Mouse (Mus musculus) gastrocnemius, postnatal 36 days (tissue): ENCODE results near the gene Insl5. TPM values are rescaled to one million over a fixed set of nuclear protein-coding genes. Genes with fewer than 3 reads are reported as not detected.

ENCODE experiments used
- DNase-seq, 2 experiments: peaks; one replicate each; pipeline ENCODE4 v3.0.0; 2022
- intact Hi-C: fragments of 180-260 bp; cut with DNase I; formaldehyde crosslinking; loops from one replicate; pipeline ENCODE4 v1.15.1; 2025
- total RNA-seq, 2 experiments: library from RNA; stranded (reverse); gene quantifications; 2 replicates each; pipeline ENCODE4 v1.2.3; 2021

Gene Insl5
- total RNA-seq, 2 experiments from 2014 or later = not detected

DNA sequence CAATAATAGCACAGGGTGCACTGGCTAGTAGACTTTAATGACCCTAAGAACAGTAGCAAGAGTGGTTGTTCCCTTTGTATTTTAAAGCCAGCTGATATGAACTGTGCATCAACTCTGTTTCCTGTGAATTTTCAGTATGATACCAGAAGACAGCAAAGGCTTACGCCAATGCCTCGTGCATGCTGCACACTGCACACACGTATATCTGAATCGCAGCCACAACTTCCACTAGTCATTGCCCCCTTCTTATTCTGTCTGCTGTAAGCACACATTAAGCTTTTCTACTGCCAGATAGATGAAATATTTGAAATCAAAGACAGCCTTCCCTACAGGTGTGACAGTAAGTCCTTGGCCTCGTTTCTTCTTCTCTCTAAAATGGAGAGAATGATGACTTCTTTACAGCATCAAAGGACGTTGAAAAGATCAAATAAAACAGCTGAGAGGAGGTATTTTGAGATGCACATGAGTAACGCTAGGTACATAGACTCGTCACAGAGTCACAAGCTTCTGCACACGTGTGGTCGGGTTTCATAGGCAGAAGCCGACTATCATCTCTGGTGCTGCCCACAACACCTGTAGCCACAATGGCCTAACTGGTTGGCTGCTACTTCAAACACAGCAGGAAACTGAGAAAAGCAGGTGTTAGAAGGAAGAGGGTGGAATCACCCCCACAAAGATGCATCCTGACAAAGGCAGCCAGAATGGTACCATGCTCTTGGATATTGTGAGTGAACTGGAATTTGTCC, 35.9 kb downstream of the Insl5 start:
- no peak for DNase-seq
- intact Hi-C loops = no loop called here

DNA sequence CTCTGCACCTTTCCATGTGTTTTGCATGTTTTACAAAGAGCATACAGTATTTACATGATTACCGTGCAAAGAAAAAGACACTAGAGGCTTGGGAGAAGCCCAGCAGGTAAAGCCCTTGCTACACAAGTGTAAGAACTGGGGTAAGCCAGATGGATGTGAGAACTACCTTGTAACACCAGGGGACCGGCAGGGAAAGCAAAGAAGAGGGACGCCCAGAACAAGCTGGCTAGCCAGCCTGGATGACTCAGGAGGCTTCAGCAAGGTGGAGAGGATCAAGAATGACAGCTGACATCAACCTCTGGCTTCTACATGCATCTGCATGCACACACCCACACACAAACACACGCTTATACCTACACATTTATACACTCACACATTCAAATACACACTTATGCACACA, 36.6 kb downstream of the Insl5 start:
- intact Hi-C loops = no loop called here

DNA sequence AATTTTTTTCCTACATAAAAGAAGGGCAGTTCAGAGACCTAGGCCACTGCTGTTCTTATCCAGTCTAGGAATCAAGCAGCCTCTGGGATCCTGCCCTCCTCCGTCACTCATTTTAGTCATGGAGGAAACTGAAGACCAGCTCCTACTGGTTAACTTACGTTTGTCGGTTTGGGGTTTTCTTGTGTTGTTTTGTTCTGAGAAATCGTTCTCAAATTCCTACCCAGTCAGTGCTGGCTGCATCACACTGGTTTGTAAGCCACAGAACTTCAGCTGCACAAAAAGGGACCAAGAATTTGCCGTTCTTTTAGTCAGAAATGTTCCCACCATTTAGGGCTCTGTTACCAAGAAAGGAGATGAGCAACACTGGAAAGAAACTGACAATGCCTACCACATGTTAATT, 37.3 kb downstream of the Insl5 start:
- intact Hi-C loops = loop anchor here (10.0 kb wide), 1 partner anchor 355 kb away; no protein-coding TSS in a partner anchor

More for the DNA sequence above, 36.6 kb downstream of the Insl5 start:
- DNase-seq = no peak

DNA sequence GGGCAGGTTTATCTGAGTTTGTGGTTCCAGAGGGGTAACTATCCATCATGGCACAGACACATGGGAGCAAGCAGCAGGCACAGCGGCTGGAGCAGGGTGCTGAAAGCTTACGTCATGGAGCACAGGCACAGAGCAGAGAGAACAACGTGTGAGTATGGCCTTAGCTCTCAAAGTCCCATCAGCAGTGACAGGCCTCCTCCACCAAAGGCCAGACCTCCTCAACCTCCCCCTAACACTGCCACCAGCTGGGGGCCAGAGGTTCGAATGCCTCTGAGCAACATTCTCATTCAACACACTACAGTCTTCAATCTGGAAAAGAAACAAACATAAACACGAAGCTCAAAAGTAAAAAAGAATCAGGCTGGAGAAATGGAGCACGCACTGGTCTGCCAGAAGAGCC, 38.1 kb downstream of the Insl5 start:
- DNase-seq = no peak
- intact Hi-C loops = loop anchor here (10.0 kb wide), 1 partner anchor 356 kb away; no protein-coding TSS in a partner anchor

More for the DNA sequence above, 37.3 kb downstream of the Insl5 start:
- DNase-seq = no peak

DNA sequence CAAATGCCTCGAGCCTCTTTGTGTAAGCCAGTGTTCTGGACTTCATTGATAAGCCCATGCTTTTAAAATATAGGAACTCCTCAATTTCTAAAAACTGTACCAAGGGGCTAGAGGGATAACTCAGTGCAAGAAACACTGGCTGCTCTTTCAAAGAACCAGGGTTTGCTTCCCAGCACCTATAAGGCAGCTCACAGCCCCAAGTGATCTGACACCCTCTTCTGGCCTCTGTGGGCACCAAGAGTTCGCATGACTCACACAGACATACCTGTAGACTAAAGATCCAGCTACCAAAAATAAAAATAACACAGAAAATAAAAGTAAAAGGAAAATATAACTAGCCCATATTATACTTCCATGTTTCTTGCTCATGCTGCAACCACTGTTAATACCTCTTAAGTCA, 38.9 kb downstream of the Insl5 start:
- intact Hi-C loops = loop anchor here (2.0 to 10.0 kb wide), 2 partner anchors 157 to 357 kb away; no protein-coding TSS in a partner anchor
- DNase-seq = no peak

DNA sequence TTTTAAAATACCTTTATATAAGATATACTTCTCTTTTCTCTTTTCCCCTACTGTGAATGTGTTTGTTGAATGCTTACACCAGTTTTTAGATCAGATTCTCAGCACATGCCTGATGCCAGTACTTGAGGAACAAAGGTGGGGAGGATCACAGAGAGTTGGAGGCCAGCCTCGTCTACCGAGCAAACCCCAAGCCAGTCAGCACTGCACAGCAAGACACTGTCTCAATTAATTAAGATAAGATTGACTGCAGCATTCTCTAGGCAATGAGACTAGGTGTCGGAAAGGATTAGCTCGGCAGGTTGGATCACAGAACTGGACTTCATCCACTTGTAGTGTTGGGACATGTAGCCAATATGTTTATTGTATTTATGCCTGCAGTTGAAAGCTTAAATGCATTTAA, 39.3 kb downstream of the Insl5 start:
- intact Hi-C loops = loop anchor here (2.0 to 10.0 kb wide), 2 partner anchors 157 to 357 kb away; no protein-coding TSS in a partner anchor
- DNase-seq = no peak

DNA sequence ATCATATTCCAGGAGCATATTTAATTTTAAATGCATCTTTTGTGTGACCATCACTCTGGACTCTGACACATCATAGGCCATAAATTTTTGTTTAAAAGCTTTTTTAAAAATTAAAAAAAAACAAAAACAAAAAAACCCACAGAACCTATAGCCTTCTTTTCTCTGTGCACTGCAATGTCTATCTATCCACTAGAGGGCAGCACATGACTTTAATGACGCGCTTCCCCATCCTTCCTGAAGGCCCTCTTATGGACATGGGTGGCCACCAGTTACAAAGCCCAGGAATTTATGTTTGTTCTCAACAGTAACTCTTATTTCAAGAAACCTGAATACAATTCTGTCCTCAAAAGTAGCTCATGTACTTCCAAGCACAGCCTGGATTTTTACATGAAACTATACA, 39.7 kb downstream of the Insl5 start:
- DNase-seq = no peak
- intact Hi-C loops = loop anchor here (2.0 to 10.0 kb wide), 2 partner anchors 158 to 358 kb away; no protein-coding TSS in a partner anchor

DNA sequence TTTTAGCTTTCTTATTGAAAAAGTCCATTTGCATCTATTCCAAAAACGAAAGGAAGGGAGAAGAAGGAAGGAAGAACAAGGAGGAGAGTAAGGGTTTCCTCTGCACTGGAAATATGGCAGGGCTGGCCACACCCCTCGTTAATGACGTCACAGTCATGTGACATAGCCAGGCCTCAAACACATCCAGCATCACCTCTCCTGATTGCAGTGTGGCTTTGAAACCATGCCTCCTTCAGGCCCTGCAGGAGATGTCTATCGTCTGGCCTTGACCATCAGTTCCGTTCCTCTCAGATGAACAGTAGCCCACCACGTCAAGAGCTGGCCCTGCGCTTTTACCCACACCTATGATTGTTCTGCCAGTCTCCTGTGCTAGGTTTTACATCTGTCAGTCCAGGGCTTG, 40.5 kb downstream of the Insl5 start:
- intact Hi-C loops = loop anchor here (2.0 to 10.0 kb wide), 2 partner anchors 159 to 359 kb away; no protein-coding TSS in a partner anchor

DNA sequence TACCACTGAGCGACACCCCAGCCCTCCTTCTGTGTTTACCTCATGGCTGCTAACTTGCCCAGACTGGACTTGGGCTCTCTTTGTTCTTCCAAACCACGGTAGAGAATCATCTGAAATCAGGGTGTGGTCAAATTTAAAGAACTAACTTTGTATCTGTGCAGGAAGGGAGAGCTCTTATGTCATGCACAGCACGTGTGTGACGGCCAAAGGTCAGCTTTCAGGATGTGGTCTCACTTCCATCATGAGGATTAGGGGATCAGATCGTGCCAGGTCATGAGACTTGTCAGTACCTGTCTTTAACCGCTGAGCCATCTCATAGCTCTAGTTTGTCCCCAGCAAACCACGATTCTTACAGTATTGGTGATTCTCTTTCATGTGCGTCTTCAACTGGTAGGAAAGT, 44.9 kb downstream of the Insl5 start:
- DNase-seq = no peak
- intact Hi-C loops = loop anchor here (10.0 kb wide), 1 partner anchor 363 kb away; no protein-coding TSS in a partner anchor

More for the DNA sequence above, 40.5 kb downstream of the Insl5 start:
- no peak for DNase-seq

DNA sequence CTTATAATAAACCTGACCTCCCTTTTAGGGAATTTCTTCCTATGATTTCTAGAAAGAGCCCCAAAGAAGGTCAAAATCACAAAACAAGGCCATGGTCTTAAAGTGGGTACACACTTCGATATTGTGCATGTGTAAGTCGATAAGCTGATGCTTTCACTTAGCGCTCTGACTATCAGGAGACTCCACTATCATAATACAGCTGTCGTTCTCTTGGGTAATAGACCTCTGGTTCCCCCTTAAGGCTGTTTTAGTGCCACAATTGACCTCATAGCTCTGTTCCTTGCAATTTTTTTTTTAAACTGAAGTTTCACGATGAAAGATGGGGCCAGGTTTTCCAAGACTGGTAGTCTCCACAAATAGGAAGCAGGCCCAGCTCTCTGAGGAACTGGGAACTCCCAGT, 47.3 kb downstream of the Insl5 start:
- intact Hi-C loops = loop anchor here (10.0 kb wide), 1 partner anchor 495 kb away; no protein-coding TSS in a partner anchor
- DNase-seq = no peak

DNA sequence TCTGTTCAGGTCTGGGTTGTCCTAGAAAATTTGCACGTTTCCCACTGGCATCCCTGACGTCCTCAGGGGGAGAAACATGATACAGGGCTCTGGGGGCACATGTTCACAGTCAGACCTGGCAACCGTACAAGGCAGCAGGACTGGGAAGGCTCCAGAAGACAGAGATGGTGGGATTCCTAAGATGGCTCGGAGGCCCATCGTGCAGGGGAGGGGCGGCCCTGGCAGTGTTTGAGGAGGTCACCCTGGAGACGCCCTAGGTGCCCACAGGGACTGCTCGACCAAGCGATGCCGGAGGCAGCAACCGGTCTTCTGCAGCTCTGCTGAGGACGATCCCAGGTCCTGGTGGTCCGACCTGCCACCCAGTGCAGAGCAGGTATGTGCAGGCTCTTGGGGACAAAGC, 48.2 kb downstream of the Insl5 start, which contains the start of gene Tctex1d1:
Gene Tctex1d1, plus strand, starts transcription at position 167 of the 400 bp plus-strand sequence.
- DNase-seq = no peak
- intact Hi-C loops = loop anchor here (10.0 kb wide), 1 partner anchor 494 kb away; no protein-coding TSS in a partner anchor

DNA sequence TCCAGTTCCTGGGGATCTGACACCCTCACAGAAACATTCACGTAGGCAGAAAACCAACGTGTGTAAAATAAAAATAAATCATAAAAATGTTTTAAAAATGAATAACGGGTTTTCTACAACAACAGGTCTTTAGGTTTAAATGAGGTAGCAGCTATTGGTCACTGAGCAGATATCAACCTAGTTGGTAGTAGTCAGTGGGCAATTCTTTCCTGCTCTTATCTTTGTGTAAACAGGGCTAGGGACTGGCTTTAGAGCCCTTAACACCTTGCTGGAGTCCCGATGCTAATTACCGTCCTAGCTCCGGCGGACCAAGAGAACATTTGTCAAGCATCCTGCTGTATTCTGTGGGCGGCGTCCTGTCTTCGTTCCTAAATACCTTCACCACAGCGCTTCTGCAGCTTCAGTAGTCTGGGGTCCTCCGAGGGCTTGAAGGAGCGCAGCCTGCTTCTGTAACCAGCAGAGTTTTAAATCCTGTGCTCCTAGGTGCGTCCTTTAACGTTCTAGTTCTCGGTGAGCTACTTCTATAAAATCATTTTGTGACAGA, 48.8 kb downstream of the Insl5 start:
- no peak for DNase-seq
- intact Hi-C loops = loop anchor here (10.0 kb wide), 1 partner anchor 493 kb away; no protein-coding TSS in a partner anchor

DNA sequence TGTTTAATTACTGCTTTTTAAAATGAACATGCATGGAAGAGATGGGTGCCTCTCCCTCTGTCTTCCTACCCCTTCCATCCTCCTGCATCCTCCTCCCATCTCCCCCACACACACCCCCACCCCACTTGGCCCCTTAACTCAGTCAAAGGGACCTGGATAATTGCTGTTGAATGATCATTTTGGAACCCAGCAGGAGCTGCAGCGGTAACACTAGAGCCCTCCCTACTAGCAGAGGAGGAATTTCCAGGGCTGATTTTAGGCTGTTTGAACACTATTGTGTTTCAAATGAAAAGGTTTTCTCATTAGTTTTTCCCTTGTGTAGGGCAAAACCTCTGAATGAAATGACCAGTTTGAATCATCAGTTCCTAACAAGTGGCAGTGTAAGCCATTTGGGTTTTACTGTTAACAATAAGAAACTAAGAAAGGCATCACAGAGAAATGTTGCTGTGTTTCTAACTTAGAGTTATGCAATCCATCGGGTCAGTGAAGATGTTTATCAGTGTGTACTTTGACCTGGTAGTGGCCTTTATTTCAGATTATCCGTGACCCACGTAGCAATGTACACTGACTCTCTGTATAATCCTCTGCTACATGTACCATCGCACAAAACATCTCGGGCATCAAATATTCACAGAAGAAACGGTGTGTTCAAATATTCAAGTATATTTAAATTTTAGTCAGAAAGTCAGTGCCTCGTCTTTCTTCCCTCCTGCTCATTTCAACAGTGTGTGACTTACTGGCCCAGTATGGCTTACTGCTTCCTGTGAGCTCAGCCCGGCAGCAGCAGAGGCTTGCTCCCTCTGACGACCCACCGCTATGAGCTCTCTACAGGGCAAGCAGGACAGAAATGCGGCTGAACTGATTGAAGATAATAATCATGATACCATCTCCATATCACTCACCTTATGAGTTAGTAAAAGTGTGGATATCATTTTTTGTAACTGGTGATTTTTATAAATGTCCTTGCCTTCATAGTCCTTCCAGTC, 50.1 kb downstream of the Insl5 start:
- no peak for DNase-seq
- intact Hi-C loops = loop anchor here (10.0 kb wide), 1 partner anchor 492 kb away; no protein-coding TSS in a partner anchor

DNA sequence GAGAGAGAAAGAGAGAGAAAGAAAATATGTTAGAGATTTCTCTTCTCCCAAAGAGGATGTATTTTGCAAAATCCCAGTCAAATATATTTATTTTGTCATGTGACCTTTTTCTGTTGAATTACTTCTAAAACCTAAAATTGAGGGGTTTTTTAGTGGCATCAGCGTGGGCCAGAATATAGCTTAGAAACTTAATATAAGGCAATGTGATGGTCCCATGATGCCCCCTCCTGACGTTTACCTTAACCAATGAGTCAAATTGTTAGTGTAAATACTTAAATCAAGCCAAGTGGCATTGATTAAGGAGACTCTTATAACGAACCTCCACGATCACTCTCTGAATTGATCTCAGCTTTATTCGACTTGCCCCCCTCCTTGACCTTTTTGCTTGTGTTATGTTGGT, 52.5 kb downstream of the Insl5 start:
- intact Hi-C loops = loop anchor here (10.0 kb wide), 1 partner anchor 489 kb away; no protein-coding TSS in a partner anchor
- no peak for DNase-seq

DNA sequence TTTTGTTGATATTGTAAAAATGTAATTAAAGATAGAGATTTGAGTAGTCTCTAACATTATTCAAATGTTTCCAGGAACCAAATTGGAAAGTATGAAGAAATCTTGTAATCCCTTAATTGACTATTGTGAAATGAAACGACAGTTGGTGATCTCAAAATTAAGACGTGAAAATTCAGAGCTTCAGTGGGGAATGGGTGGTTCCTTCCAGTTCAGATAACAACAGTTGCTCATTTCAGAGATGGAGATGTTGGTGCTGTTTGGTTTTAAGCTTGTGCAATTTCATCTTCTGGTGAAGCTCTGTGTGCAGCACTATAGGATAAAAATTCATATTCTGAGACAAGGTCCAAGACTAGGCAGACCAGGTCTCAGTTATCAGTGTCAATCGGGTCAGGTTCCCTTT, 54.6 kb downstream of the Insl5 start:
- intact Hi-C loops = loop anchor here (10.0 kb wide), 1 partner anchor 487 kb away; no protein-coding TSS in a partner anchor
- no peak for DNase-seq

DNA sequence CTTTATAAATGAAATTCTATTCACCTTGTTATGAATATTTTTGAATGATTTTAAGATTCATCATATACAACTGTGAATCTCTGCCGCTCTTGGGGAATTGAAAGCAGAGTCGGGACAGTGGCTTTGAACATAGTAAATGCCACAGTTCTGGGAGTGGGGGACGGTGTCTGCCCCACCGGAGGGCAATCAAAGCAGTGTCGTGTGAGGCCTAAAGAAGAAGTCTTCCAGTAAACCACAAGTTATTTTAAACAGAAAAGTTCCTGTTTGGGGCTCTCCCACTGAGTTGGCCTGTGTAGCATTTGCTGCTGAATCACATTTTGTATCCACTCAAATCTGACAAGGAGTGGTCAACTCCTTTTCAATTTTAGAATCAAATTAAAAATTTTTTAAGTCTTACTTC, 55.5 kb downstream of the Insl5 start:
- no peak for DNase-seq
- intact Hi-C loops = loop anchor here (10.0 kb wide), 1 partner anchor 486 kb away; no protein-coding TSS in a partner anchor

DNA sequence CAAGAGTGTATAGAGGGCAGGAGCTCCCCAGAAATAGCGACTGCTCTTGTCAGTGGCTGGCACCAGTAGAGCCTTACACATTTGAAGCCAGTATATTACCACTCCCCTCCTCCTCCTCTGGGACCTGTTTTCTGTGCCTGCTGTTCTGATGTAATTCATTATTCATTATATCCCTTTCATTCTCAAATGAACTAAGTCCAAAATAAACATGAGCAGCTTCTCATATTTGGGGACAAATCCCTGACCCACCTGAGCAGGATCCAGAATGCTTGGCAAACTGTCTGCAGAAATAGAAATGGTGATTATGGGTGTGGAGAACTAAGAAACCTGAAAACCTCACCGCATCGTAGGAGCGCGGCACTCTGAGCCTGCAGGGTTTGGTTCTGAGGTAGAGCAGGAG, 57.0 kb downstream of the Insl5 start:
- intact Hi-C loops = no loop called here
- no peak for DNase-seq
